ENCODE assay signal across 13 mouse cellular contexts in the genomic region with DNA sequence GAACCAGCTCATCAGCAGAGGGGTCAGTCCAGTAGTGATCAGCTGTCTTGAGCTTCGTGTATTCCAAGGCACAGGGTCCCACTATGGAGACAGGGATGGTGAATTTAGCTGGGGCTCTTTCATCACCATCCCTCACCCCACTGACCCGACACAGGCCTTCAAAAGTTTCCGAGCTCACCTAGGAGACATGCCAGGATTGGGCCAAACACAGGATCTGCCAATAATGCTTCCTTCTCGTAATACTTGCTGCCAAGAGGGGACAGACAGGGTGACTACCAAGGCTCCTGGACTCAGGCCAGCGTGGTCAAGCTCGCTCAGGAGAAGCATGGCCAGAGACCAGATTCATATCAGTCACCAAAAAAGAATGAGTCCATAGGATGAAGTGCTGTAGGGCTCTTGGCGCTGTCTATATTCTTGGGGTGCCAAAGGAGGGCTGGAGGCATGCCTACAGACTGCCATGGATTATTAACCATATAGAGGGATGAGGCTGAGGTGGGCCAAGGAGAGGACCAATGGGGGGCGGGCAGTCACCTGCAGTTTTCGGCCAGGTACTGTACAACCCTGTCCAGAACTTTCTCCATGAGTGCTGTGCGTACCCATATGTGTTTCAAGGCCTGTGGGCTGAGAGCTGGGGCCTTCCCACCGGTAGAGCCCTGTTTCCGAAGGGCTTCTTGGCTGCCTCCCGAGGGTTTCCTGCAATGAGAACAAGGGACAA. TPM values are rescaled to one million over a fixed set of nuclear protein-coding genes. Genes with fewer than 3 reads are reported as not detected.
DNase-seq lines count a peak whose midpoint lies in the region; ATAC-seq lines count a peak whose summit lies in the region.
"Had no signal": no experiment of that assay in that cellular context is flagged by ENCODE, and none has a peak within 500 bp of the region (broad histone marks: within the 10 kb centered on the region; RNA-seq: fewer than 3 reads in every experiment).

No protein-coding gene starts in this region.

- H3K4me1 ChIP-seq in hindbrain, embryonic 14.5 days (replicated peaks; ENCODE audit: control insufficient read depth, insufficient read depth, low read length): peaks cover 25% of the 10 kb centered on the region
- H3K4me1 ChIP-seq in hindbrain, embryonic 10.5 days (replicated peaks): peaks cover 23% of the 10 kb centered on the region
- H3K4me1 ChIP-seq in kidney, embryonic 14.5 days (ENCODE audit: control insufficient read depth, insufficient read depth, low read length): 0 out of 2 replicates have a peak, but pooled peaks cover 4% of the 10 kb centered on the region

- ATAC-seq in hindbrain, embryonic 14.5 days (ENCODE audit: low FRiP score): no peak
- no peak for ATAC-seq in kidney, embryonic 14.5 days (ENCODE audit: low FRiP score, low TSS enrichment)
- ATAC-seq: intestine, postnatal 0 days had no signal

- 85% methylated on average over 13 of the region's 13 CpGs for WGBS in hindbrain, embryonic 14.5 days
- WGBS in hindbrain, embryonic 10.5 days: 89% methylated on average over 13 of the region's 13 CpGs
- 89% methylated on average over 13 of the region's 13 CpGs for WGBS in kidney, embryonic 14.5 days

- no peak overlapping the region for H3K4me2 ChIP-seq in hindbrain, embryonic 14.5 days (replicated peaks)
- H3K4me2 ChIP-seq in kidney, embryonic 14.5 days (replicated peaks; ENCODE audit: low read depth, low read length): no peak overlapping the region
- H3K4me2 ChIP-seq: heart, embryonic 11.5 days had no signal

- no peak for DNase-seq in hindbrain, embryonic 14.5 days (ENCODE audit: low spot score)
- DNase-seq in hindbrain, embryonic 10.5 days (ENCODE audit: low spot score): no peak
- DNase-seq in 3134 (ENCODE audit: extremely low read depth, insufficient read length, low spot score): peak; percentile 42
- DNase-seq in 3T3-L1 (ENCODE audit: low read depth, low spot score): peak; percentile 47
- DNase-seq in cerebellum, postnatal 10 days: peak; percentile 78 to 85
- no peak for DNase-seq in MN1 (ENCODE audit: low spot score)
- DNase-seq: kidney, postnatal 14 days; lung, postnatal 14 days; right cerebral cortex, adult 18-20 months had no signal

- peaks cover 48% of the 10 kb centered on the region for H3K36me3 ChIP-seq in hindbrain, embryonic 14.5 days (replicated peaks; ENCODE audit: control insufficient read depth, insufficient read depth)
- peaks cover 44% of the 10 kb centered on the region for H3K36me3 ChIP-seq in hindbrain, embryonic 10.5 days
- no peaks in the 10 kb centered on the region for H3K36me3 ChIP-seq in kidney, embryonic 14.5 days (ENCODE audit: control insufficient read depth, insufficient read depth, low read length)

- peak overlapping the region; percentile 76; the same call in 1 of the 2 replicates for H3K27ac ChIP-seq in hindbrain, embryonic 14.5 days
- H3K27ac ChIP-seq in hindbrain, embryonic 10.5 days: no peak overlapping the region
- no peak overlapping the region for H3K27ac ChIP-seq in kidney, embryonic 14.5 days (ENCODE audit: low read depth, low read length)
- H3K27ac ChIP-seq: liver, embryonic 14.5 days had no signal

- H3K4me3 ChIP-seq in hindbrain, embryonic 14.5 days (replicated peaks; ENCODE audit: low read length): no peak overlapping the region
- no peak overlapping the region for H3K4me3 ChIP-seq in hindbrain, embryonic 10.5 days
- no peak overlapping the region for H3K4me3 ChIP-seq in kidney, embryonic 14.5 days (ENCODE audit: low read length)

- H3K27me3 ChIP-seq in hindbrain, embryonic 14.5 days (ENCODE audit: control insufficient read depth, insufficient read depth, low read length): no peaks in the 10 kb centered on the region
- no peaks in the 10 kb centered on the region for H3K27me3 ChIP-seq in hindbrain, embryonic 10.5 days (ENCODE audit: insufficient read depth, poor library complexity, severe bottlenecking)
- no peaks in the 10 kb centered on the region for H3K27me3 ChIP-seq in kidney, embryonic 14.5 days (ENCODE audit: control insufficient read depth, insufficient read depth, low read length)

- no peaks in the 10 kb centered on the region for H3K9me3 ChIP-seq in hindbrain, embryonic 14.5 days (ENCODE audit: control insufficient read depth, low read length)
- H3K9me3 ChIP-seq in hindbrain, embryonic 10.5 days: no peaks in the 10 kb centered on the region
- no peaks in the 10 kb centered on the region for H3K9me3 ChIP-seq in kidney, embryonic 14.5 days (ENCODE audit: control insufficient read depth, low read length)

- no peak overlapping the region for H3K9ac ChIP-seq in hindbrain, embryonic 14.5 days
- H3K9ac ChIP-seq in kidney, embryonic 14.5 days (ENCODE audit: low read depth, low read length): no peak overlapping the region
- H3K9ac ChIP-seq: liver, embryonic 14.5 days had no signal

RNA-seq across cellular contexts. Expression of a gene that starts 28.7 kb away (rescaled TPM):
- polyA plus RNA-seq in hindbrain, embryonic 14.5 days (2014; fragmentation: Nextera tagmentation; extraction: Ambion mirVana): 23.7 and 28.9 TPM in 2 replicates
- polyA plus RNA-seq in hindbrain, embryonic 10.5 days (2016; fragmentation: Nextera tagmentation; extraction: Ambion mirVana): 7.8 and 10.7 TPM in 2 replicates
- 4.4 and 5.7 TPM in 2 replicates for polyA plus RNA-seq in kidney, embryonic 14.5 days (2014; fragmentation: Nextera tagmentation; extraction: Ambion mirVana)

RNA-seq across cellular contexts. Expression of a gene that starts 29.7 kb away (rescaled TPM):
- 32.1 and 33.1 TPM in 2 replicates for polyA plus RNA-seq in hindbrain, embryonic 14.5 days (2014; fragmentation: Nextera tagmentation; extraction: Ambion mirVana)
- polyA plus RNA-seq in hindbrain, embryonic 10.5 days (2016; fragmentation: Nextera tagmentation; extraction: Ambion mirVana): 35.9 and 47.5 TPM in 2 replicates
- 41.7 and 54.8 TPM in 2 replicates for polyA plus RNA-seq in kidney, embryonic 14.5 days (2014; fragmentation: Nextera tagmentation; extraction: Ambion mirVana)

RNA-seq across cellular contexts. Expression of a gene that starts 37.5 kb away (rescaled TPM):
- polyA plus RNA-seq in hindbrain, embryonic 14.5 days (2014; fragmentation: Nextera tagmentation; extraction: Ambion mirVana): 8.3 and 8.8 TPM in 2 replicates
- polyA plus RNA-seq in hindbrain, embryonic 10.5 days (2016; fragmentation: Nextera tagmentation; extraction: Ambion mirVana): 5.4 and 7.4 TPM in 2 replicates
- 4.9 and 6.6 TPM in 2 replicates for polyA plus RNA-seq in kidney, embryonic 14.5 days (2014; fragmentation: Nextera tagmentation; extraction: Ambion mirVana)

RNA-seq across cellular contexts. Expression of a gene that starts 57.4 kb away (rescaled TPM):
- 12.8 and 14.0 TPM in 2 replicates for polyA plus RNA-seq in hindbrain, embryonic 14.5 days (2014; fragmentation: Nextera tagmentation; extraction: Ambion mirVana)
- polyA plus RNA-seq in hindbrain, embryonic 10.5 days (2016; fragmentation: Nextera tagmentation; extraction: Ambion mirVana): 18.7 and 19.2 TPM in 2 replicates
- 12.8 and 19.8 TPM in 2 replicates for polyA plus RNA-seq in kidney, embryonic 14.5 days (2014; fragmentation: Nextera tagmentation; extraction: Ambion mirVana)

RNA-seq across cellular contexts. Expression of a gene that starts 57.5 kb away (rescaled TPM):
- 43.2 and 51.8 TPM in 2 replicates for polyA plus RNA-seq in hindbrain, embryonic 14.5 days (2014; fragmentation: Nextera tagmentation; extraction: Ambion mirVana)
- 17.6 and 24.4 TPM in 2 replicates for polyA plus RNA-seq in hindbrain, embryonic 10.5 days (2016; fragmentation: Nextera tagmentation; extraction: Ambion mirVana)
- polyA plus RNA-seq in kidney, embryonic 14.5 days (2014; fragmentation: Nextera tagmentation; extraction: Ambion mirVana): 13.0 and 24.0 TPM in 2 replicates

Comparison
In these comparisons a context has a peak if more than half of its experiments do, and no peak if none do; other contexts are left out.
1. DNase-seq: peak in 3134 (single experiment), 3T3-L1 (single experiment) and cerebellum, postnatal 10 days (2 of 2); none in hindbrain, embryonic 14.5 days (single experiment), hindbrain, embryonic 10.5 days (single experiment) and MN1 (single experiment).